Mouse (Mus musculus) fibroblast of lung, adult 2 months (primary cell): ENCODE measurements around the gene Gmpr2.

ENCODE experiments used
- DNase-seq: peaks from one replicate; pipeline ENCODE4 v3.0.0-alpha.2; 2011; ENCODE audit warnings: low read depth

The Gmpr2 gene

GRCm38 (mm10) chr14:55726261-55726660 lies 54.5 kb downstream of the Gmpr2 start:
- DNase-seq, result no peak

GRCm38 (mm10) chr14:55727889-55728685 lies 56.3 kb downstream of the Gmpr2 start:
- no peak for DNase-seq
